Mouse (Mus musculus) C2C12 (cell line): Measurements from ENCODE around the gene Nkiras2.

Experiments used
- CTCF ChIP-seq: IDR thresholded peaks from one replicate; pipeline ENCODE4 v1.5.1; 2011; ENCODE audit not compliant: control insufficient read depth, insufficient read depth, insufficient read length
- MYOG ChIP-seq: IDR thresholded peaks from one replicate; pipeline ENCODE4 v1.6.1; 2011; ENCODE audit not compliant: control insufficient read depth, insufficient read length; ENCODE audit errors: extremely low read depth

DNA sequence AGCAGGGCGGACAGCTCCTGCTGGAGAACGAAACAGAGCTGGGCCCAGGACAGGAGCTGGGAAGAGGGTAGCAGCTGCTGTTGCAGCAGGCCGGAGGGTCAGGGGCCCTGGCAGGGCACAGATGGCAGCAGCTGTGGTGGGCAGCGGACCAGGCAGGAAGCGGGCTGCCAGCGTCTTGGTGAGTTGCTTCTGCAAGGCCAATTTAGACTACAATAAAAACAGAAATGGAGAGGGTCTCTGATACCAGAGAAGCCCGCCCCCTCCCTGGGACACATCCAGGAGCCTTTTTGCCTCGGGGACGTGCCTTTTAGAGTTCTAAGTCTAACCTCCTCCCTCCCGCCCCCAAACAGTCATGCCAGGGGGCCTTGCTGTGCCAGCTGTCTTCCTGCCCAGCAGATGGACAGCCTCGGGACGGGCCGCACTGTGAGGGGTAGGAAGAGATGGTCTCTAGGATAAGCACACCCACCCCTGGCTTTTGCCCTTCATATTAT is 9.9 kb downstream of the Nkiras2 start:
- no peak for TF ChIP-seq CTCF
- no peak for TF ChIP-seq MYOG
